Mouse (Mus musculus): ENCODE measurements around the gene Gm13287. TPM values are rescaled to one million over a fixed set of nuclear protein-coding genes. Genes with fewer than 3 reads are reported as not detected.
"Not testable (repeated sequence)": the region's sequence is repeated elsewhere in the genome, so short reads cannot be mapped to it uniquely, and the experiment has no call there.

Gene Gm13287
- not detected in 2 replicates for polyA plus RNA-seq (2015; fragmentation: Nextera tagmentation; extraction: Ambion mirVana)

- no CpG with 5 or more reads among the region's 29 CpGs for whole genome bisulfite sequencing (ENCODE audit: insufficient replicate concordance)
- not testable (repeated sequence) for H3K36me3 ChIP-seq (ENCODE audit: control insufficient read depth, insufficient read depth); H3K4me1 ChIP-seq (ENCODE audit: control insufficient read depth, low read depth, low read length); H3K9me3 ChIP-seq (replicated peaks; ENCODE audit: control insufficient read depth, low read length); H3K4me3 ChIP-seq (ENCODE audit: low read depth, low read length); ATAC-seq (ENCODE audit: low read depth); H3K9ac ChIP-seq (ENCODE audit: low read depth, low read length); H3K27me3 ChIP-seq (ENCODE audit: control insufficient read depth, insufficient read depth, low read depth, low read length); H3K27ac ChIP-seq (ENCODE audit: low read length)
- peak within 1 kb of the TSS; percentile 27; the same call in 1 of the 2 replicates for H3K4me2 ChIP-seq (ENCODE audit: low read depth, low read length)
Observed at GRCm38 (mm10) chr4:88802954-88803353, at the start of gene Gm13287. Gm13287 (plus strand) TSS chr4:88803254.

- H3K4me2 ChIP-seq (ENCODE audit: low read depth, low read length); H3K4me1 ChIP-seq (ENCODE audit: control insufficient read depth, low read depth, low read length); H3K9me3 ChIP-seq (replicated peaks; ENCODE audit: control insufficient read depth, low read length); H3K9ac ChIP-seq (ENCODE audit: low read depth, low read length); H3K36me3 ChIP-seq (ENCODE audit: control insufficient read depth, insufficient read depth); H3K4me3 ChIP-seq (ENCODE audit: low read depth, low read length); H3K27ac ChIP-seq (ENCODE audit: low read length); H3K27me3 ChIP-seq (ENCODE audit: control insufficient read depth, insufficient read depth, low read depth, low read length); ATAC-seq (ENCODE audit: low read depth): not testable (repeated sequence)
- 67% methylated on average over 14 of the region's 15 CpGs for WGBS (ENCODE audit: insufficient replicate concordance)
Observed at GRCm38 (mm10) chr4:88754818-88755340, 48.2 kb upstream of the Gm13287 start, which contains the start of gene Gm13271. Gm13271 (plus strand) TSS chr4:88754868.

DNA sequence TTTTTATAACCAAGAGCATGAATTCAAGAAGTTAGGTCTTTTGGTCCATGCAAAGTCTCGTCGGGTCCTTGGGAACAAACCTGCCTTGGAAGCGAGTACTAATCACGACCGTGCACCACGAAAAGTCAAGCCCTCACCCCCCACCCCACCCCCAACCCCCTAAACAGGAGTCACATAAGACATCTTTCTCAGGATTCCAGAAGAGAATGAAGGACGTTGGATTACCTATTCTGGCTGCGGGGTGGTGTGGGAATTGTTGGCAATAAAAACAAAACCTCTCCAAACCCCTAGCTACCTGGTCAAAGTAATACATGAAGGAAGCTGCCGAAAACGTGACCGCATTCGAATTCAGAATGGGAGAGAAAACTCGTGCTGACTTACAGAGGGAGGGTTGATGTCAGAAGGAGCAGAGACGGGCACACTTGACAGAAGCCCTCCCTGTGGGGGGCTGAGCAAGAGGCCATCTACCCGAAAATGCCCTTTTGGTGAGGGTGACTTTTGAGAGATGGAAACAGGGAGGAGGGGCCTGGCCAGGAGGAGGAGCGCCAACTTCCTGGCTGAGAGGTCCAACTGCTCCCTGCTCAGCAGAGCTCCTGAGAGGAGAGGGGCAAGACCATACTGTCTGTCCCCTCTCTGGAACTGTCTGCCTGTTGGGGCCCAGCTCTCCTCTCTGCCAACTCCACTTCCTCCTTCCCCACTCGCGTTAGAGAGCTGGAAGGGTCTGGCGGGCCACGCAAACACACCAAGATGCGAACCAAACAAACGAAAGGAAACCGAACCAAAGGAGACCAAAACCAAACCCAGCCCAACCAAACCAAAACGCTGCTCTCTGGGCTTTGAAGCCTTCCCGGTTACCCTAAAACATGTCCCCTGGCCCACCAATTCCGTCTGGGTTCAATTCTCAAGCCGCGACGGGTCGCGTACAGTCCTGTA, 46.2 kb upstream of the Gm13287 start:
- H3K4me1 ChIP-seq (ENCODE audit: control insufficient read depth, low read depth, low read length); ATAC-seq (ENCODE audit: low read depth); H3K27me3 ChIP-seq (ENCODE audit: control insufficient read depth, insufficient read depth, low read depth, low read length); H3K36me3 ChIP-seq (ENCODE audit: control insufficient read depth, insufficient read depth); H3K9me3 ChIP-seq (replicated peaks; ENCODE audit: control insufficient read depth, low read length): not testable (repeated sequence)
- WGBS (ENCODE audit: insufficient replicate concordance), result 10% methylated on average over 28 of the region's 31 CpGs
- Histone ChIP-seq H3K9ac (ENCODE audit: low read depth, low read length) (peak overlapping the region; percentile 65), H3K4me2 (ENCODE audit: low read depth, low read length) (peak overlapping the region; percentile 84), H3K27ac (ENCODE audit: low read length) (peak overlapping the region; percentile 84), H3K4me3 (ENCODE audit: low read depth, low read length) (peak overlapping the region; percentile 66)

- peak overlapping the region; percentile 66 for H3K4me3 ChIP-seq (ENCODE audit: low read depth, low read length)
- H3K36me3 ChIP-seq (ENCODE audit: control insufficient read depth, insufficient read depth); H3K27me3 ChIP-seq (ENCODE audit: control insufficient read depth, insufficient read depth, low read depth, low read length); H3K9me3 ChIP-seq (replicated peaks; ENCODE audit: control insufficient read depth, low read length); H3K4me1 ChIP-seq (ENCODE audit: control insufficient read depth, low read depth, low read length): not testable (repeated sequence)
- peak overlapping the region; percentile 84 for H3K27ac ChIP-seq (ENCODE audit: low read length)
- peak; percentile 100 for ATAC-seq (ENCODE audit: low read depth)
- under 1% methylated on average over 12 of the region's 21 CpGs for WGBS (ENCODE audit: insufficient replicate concordance)
- peak overlapping the region; percentile 65 for H3K9ac ChIP-seq (ENCODE audit: low read depth, low read length)
- peak overlapping the region; percentile 84 for H3K4me2 ChIP-seq (ENCODE audit: low read depth, low read length)
Observed at GRCm38 (mm10) chr4:88757628-88758031, 45.4 kb upstream of the Gm13287 start.

GRCm38 (mm10) chr4:88758751-88759150, 44.3 kb upstream of the Gm13287 start:
- H3K27ac ChIP-seq (ENCODE audit: low read length); H3K4me3 ChIP-seq (ENCODE audit: low read depth, low read length); H3K9ac ChIP-seq (ENCODE audit: low read depth, low read length); H3K4me1 ChIP-seq (ENCODE audit: control insufficient read depth, low read depth, low read length); H3K4me2 ChIP-seq (ENCODE audit: low read depth, low read length); H3K36me3 ChIP-seq (ENCODE audit: control insufficient read depth, insufficient read depth); ATAC-seq (ENCODE audit: low read depth); H3K27me3 ChIP-seq (ENCODE audit: control insufficient read depth, insufficient read depth, low read depth, low read length); H3K9me3 ChIP-seq (replicated peaks; ENCODE audit: control insufficient read depth, low read length): not testable (repeated sequence)
- WGBS (ENCODE audit: insufficient replicate concordance), result 80% methylated on average over 7 of the region's 9 CpGs

DNA sequence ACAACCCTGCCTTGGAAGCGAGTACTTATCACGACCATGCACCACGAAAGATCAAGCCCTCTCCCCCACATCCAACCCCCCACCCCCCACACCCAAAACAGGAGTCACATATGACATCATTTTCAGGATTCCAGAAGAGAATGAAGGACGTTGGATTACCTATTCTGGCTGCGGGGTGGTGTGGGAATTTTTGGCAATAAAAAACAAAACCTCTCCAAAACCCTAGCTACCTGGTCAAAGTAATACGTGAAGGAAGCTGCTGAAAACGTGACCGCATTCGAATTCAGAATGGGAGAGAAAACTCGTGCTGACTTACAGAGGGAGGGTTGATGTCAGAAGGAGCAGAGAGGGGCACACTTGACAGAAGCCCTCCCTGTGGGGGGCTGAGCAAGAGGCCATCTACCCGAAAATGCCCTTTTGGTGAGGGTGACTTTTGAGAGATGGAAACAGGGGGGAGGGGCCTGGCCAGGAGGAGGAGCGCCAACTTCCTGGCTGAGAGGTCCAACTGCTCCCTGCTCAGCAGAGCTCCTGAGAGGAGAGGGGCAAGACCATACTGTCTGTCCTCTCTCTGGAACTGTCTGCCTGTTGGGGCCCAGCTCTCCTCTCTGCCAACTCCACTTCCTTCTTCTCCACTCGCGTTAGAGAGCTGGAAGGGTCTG, 43.3 kb upstream of the Gm13287 start, which contains the start of gene Gm13283:
TSS of gene Gm13283 (plus strand) at position 510 of the 659 bp plus-strand sequence.
- not testable (repeated sequence) for H3K9ac ChIP-seq (ENCODE audit: low read depth, low read length); ATAC-seq (ENCODE audit: low read depth)

DNA sequence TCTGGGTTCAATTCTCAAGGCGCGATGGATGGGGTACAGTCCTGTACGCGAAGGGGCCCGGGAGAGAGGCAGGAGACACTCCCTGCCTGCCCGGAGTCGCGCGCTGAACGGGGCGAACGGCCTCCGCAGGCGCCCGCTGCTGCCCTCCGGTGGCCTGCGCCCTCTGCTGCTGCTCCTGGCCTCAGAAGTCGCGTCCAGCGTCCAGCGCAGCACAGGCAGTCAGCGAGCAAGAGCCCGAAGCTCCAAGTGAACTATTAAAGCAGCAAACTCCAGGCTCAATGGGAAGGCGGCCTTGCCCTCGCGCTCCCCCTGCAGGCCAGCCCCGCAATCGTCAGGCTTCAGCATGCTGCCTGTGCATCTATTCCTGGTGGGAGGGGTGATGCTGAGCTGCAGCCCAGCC, 42.6 kb upstream of the Gm13287 start:
- not testable (repeated sequence) for H3K9ac ChIP-seq (ENCODE audit: low read depth, low read length); H3K27ac ChIP-seq (ENCODE audit: low read length)

More for the DNA sequence above, 43.3 kb upstream of the Gm13287 start, which contains the start of gene Gm13283:
- H3K27me3 ChIP-seq (ENCODE audit: control insufficient read depth, insufficient read depth, low read depth, low read length); H3K4me1 ChIP-seq (ENCODE audit: control insufficient read depth, low read depth, low read length); H3K9me3 ChIP-seq (replicated peaks; ENCODE audit: control insufficient read depth, low read length); H3K27ac ChIP-seq (ENCODE audit: low read length); H3K36me3 ChIP-seq (ENCODE audit: control insufficient read depth, insufficient read depth): not testable (repeated sequence)
- WGBS (ENCODE audit: insufficient replicate concordance), result 6% methylated on average over 9 of the region's 14 CpGs
- H3K4me2 ChIP-seq (ENCODE audit: low read depth, low read length), result peak within 1 kb of the TSS; percentile 46
- H3K4me3 ChIP-seq (ENCODE audit: low read depth, low read length), result peak within 1 kb of the TSS; percentile 24

GRCm38 (mm10) chr4:88761776-88762175, 41.3 kb upstream of the Gm13287 start:
- not testable (repeated sequence) for H3K27ac ChIP-seq (ENCODE audit: low read length); ATAC-seq (ENCODE audit: low read depth); H3K36me3 ChIP-seq (ENCODE audit: control insufficient read depth, insufficient read depth); H3K4me1 ChIP-seq (ENCODE audit: control insufficient read depth, low read depth, low read length); H3K9ac ChIP-seq (ENCODE audit: low read depth, low read length); H3K9me3 ChIP-seq (replicated peaks; ENCODE audit: control insufficient read depth, low read length); H3K27me3 ChIP-seq (ENCODE audit: control insufficient read depth, insufficient read depth, low read depth, low read length); H3K4me2 ChIP-seq (ENCODE audit: low read depth, low read length); H3K4me3 ChIP-seq (ENCODE audit: low read depth, low read length)
- WGBS (ENCODE audit: insufficient replicate concordance), result 55% methylated on average over 6 of the region's 8 CpGs

More for the DNA sequence above, 42.6 kb upstream of the Gm13287 start:
- Histone ChIP-seq H3K4me2 (ENCODE audit: low read depth, low read length) (peak overlapping the region; percentile 46), H3K4me3 (ENCODE audit: low read depth, low read length) (peak overlapping the region; percentile 24)
- ATAC-seq (ENCODE audit: low read depth); H3K27me3 ChIP-seq (ENCODE audit: control insufficient read depth, insufficient read depth, low read depth, low read length); H3K9me3 ChIP-seq (replicated peaks; ENCODE audit: control insufficient read depth, low read length); H3K4me1 ChIP-seq (ENCODE audit: control insufficient read depth, low read depth, low read length); H3K36me3 ChIP-seq (ENCODE audit: control insufficient read depth, insufficient read depth): not testable (repeated sequence)
- 0% methylated on average over 24 of the region's 28 CpGs for WGBS (ENCODE audit: insufficient replicate concordance)

Data from liver, embryonic 16.5 days (tissue).